Mouse (Mus musculus) lung, postnatal 0 days (tissue): ENCODE data around the gene Tubgcp2.

Experiments
- CTCF ChIP-seq: IDR thresholded peaks from 2 replicates; pipeline ENCODE4 v1.5.1; 2016; ENCODE audit warnings: antibody characterized with exemption, mild to moderate bottlenecking
- EP300 ChIP-seq: IDR thresholded peaks from 2 replicates; pipeline ENCODE4 v1.6.1; 2016; ENCODE audit warnings: antibody characterized with exemption, mild to moderate bottlenecking, control low read depth

- TF ChIP-seq CTCF (no peak), EP300 (no peak)
Observed at GRCm38 (mm10) chr7:139980778-139981177, 55.7 kb downstream of the Tubgcp2 start.
